Mouse (Mus musculus): ENCODE results near the gene Olfr1441.

Olfr1441 gene

GRCm38 (mm10) chr19:12462851-12463721 is 45.9 kb downstream of the Olfr1441 start:
- no peak for DNase-seq (ENCODE audit: low read depth, low spot score)

- no peak for DNase-seq (ENCODE audit: low read depth, low spot score)
Observed at GRCm38 (mm10) chr19:12463722-12464035, 46.4 kb downstream of the Olfr1441 start.

DNA sequence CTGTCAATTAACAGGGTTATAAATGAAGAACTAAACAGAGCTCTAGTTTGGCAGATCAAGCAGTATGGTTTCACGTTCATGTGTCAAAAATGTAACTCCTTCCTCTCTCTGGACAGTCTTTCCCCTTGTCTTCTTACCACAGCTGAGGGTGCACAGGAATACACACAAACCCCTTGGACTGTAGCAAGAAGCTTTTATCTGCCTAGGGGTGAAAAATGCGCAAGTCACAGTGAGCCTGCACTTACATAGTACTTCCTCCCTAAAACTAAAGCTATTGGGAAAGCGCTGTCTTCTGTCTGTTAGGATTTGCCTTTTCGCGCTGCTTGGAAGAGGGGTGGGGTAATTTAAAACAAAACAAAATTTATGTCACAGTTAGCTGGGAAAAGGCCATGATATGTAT is 46.9 kb downstream of the Olfr1441 start:
- no peak for DNase-seq (ENCODE audit: low read depth, low spot score)

DNA sequence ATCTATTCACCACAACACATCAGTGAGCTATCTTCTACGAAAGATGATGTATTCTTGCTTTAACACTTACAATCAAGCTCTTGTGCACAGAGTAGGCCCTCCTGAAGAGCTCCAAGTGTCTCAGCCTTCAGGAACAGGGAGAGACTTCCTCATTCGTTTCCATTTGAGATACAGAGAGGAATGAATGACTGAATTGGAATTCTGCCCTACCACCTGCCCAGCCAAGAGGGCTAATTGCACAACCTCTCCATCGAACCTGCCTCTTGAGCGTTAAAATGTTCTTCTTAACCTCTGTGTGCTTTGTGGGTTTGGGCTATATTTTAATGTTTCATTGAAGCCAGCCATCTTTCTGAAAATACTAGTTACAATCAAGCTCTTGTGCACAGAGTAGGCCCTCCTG is 47.4 kb downstream of the Olfr1441 start:
- DNase-seq (ENCODE audit: low read depth, low spot score) = no peak

DNA sequence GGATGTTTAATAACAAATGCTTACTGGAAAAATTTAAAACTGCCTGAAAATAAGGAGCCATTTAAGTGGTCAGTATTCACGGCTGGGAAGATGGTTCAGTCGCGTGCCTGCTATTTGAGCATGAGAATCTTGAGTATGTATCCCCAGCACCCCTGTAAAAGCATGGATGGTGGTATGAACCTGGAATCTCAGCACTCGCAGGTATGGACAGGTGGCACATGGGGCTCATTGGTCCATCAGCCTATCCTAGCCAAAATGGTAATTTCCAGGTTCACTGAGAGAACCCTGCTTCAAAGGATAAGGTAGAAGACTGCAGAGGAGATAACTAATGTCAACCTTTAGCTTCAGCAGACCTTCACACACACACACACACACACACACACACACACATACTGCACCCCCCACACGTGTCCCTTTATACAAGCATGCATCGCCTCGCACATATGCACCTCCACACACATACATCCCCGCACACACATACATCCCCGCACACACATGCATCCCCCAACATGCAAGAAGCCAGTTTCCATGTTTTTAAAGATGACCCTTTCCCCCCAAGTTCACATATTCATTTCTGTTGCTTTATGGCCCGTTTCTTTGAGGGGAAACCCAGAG is 48.4 kb downstream of the Olfr1441 start:
- DNase-seq (ENCODE audit: low read depth, low spot score) = no peak

DNA sequence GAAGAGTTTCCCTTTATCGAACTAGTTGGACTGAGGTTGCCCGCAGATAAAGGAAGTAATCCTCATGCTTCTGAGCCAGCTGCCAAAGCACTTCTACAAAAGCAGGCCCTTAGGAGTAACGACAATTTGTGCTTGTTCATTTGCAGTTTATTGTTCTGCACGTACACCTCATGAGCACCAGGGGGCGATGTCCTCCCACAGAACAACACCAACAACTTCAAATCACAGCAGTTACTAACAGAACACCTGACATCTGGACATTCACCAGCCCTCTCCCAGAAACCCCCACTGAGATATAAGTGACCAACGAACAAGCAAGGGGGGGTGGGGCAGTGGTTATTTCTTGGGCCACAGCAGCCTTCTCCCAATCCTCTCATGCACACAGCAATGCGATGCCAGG is 49.0 kb downstream of the Olfr1441 start:
- no peak for DNase-seq (ENCODE audit: low read depth, low spot score)

DNA sequence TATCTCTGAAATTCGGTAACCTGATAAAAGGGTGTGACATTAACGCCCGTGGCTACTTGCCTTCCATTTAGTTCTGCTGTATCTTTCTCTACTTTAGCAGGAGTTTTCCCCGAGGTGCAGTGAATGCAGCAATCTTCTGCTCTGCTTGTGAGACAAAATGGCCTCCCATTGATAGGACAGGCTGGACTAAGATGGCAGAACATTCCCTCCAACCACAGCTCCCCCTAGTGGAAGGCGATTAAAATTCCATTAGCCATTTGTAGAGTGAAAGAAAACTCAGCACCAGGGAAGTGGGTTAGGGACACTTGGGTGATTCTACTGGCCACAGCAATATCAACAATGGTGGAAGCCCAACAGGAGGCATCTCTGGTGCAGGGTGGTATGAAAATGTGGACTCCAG is 50.2 kb downstream of the Olfr1441 start:
- DNase-seq (ENCODE audit: low read depth, low spot score) = peak; percentile 53

DNA sequence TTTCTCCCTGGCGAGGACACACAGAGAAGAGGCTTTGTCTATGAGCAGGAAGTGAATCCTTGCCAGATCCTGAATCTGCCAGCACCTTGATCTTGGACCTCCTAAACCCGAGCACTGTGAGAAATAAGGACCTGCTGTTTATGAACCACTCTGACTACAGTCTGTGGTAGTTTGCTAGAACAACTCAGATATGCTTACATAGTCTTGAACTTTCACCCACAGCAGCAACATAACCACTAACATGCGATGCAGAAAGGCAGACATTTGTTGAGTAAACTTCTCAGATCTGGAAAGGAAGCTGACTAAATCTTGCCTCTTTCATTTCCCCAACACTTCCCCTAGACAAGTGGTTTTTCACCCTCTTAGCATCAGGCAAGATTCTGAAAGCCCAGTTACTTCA is 54.6 kb downstream of the Olfr1441 start:
- DNase-seq (ENCODE audit: low read depth, low spot score) = no peak

GRCm38 (mm10) chr19:12472381-12472976 is 55.2 kb downstream of the Olfr1441 start:
- no peak for DNase-seq (ENCODE audit: low read depth, low spot score)
